Mouse (Mus musculus) left cerebral cortex, adult 9 months (tissue): ENCODE measurements at regions not wholly inside any gene's neighbourhood (a gene's known extent, or its start where the extent isn't known, plus 50 kb on each side); places are given as distances from the start of the nearest gene placed in this dataset.
"Not testable (repeated sequence)": the region's sequence is repeated elsewhere in the genome, so short reads cannot be mapped to it uniquely, and the experiment has no call there.

Experiments used
- DNase-seq, 2 experiments: peaks; one replicate each; pipeline ENCODE4 v3.0.0; 2022; ENCODE audit warnings: low spot score in 2 of 2

DNA sequence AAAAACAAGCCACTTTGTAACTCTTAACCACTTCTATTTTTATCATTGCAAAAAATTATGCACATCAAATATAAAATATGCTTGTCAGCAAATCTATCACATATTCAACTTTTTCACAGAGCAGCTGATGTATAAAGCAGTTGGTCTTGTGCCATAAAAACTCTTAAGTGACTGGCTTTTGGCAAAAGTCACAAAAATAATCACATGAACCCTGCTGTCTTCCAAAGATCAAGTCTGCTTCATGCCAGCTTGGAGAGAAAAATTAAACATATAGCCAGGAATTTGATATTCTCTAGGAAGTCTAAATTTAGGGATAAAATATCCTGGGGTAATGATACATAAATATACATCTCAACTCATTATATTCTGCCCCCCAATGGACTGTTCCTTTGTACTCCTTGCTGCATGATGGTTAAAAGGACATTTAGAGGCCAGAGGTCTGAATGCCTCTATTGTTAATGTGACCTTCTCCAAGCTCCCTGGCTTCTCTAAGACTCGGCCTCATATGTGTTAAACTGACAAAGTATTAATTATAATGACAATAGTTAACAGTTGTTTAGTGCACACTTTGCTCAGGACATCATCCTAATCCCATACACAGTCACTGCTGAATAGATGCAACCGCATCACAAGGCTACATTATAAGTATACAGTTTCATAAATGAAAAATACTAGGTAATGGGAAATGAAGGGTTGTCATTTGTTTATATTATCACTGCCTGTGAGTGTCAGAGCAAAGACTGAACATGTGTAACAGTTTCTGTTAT lies 422.9 kb upstream of the Hs3st1 start:
- no peak for DNase-seq

DNA sequence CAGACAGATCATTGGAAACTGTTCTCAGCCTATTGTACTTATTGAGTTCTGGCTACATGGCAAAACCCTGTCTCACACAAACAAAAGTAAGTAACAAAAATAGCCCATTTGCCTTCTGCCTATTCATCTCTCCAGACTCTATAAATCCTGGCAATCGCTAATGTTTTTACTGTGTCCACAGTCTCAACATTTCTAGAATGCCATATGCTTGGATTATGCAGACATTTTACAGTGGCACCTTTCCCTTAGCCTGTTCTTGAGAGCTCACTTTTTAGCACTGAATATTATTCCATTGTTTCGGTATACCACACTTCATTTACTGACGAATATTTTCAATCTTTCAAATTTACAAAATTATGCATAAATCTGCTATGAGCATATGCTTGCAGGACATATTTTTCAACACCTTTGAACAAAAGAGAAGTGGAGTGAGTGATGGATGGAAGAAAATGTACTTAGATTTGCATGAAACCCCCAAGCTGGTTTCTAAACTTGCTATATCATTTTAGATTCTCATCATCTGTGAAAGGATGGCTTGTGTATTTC lies 381.5 kb upstream of the Hs3st1 start:
- no peak for DNase-seq

DNA sequence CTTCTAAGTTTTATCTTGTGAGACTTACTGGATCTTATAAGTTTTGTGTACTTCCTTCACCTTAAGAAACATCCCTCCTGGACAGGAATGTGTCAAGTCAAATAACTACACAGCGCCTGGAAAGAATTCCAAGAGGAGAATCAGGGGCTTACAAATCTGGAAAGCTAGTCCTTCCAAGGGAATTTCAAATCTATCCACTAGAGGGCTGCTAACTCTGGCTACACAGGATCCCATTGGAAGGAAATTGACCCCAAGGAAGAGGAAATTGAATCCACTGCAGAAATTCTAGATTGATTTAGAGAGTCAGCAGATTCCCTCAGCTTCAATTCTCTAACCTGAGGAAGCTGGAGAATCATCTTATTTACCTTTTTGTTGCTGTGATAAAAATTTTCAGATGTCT lies 369.1 kb upstream of the Hs3st1 start:
- DNase-seq: no peak

DNA sequence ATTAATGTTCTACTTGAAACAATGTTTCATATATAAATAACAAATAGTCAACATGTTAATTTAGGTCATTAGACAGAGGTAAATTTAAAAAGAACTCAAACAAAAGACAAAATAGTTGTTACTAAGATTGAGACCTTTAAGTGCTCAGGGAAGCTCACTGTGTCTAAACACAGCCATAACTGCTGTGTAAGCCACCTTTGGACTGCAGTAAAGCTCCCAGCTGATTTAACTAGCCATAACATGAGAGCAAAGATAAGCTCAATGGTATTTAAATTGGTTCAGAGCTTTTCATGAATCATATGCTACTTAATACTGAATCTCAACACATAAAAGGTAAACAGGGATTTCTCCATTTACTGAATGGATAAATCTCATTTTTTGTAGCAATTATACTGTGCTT lies 361.6 kb upstream of the Hs3st1 start:
- DNase-seq: no peak

DNA sequence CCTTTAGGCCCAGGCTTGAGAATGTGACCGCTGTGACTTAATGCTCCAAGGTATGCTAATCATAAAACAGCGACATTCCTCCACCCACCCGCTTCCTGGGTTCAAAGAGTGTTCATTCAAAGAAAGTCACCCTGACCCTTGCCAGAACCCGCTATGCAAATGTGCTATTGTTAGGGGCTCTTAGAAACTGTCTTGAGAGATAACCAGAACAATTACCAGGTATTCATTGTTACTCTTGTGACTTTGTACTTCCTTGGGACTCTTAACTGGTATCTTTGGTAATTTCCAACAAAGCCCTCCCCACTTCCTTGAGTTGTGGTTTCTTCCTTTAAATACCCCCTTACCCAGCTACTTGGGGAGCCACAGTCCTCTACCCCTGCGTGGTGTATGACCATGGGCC lies 334.3 kb upstream of the Hs3st1 start:
- not testable (repeated sequence) for DNase-seq

DNA sequence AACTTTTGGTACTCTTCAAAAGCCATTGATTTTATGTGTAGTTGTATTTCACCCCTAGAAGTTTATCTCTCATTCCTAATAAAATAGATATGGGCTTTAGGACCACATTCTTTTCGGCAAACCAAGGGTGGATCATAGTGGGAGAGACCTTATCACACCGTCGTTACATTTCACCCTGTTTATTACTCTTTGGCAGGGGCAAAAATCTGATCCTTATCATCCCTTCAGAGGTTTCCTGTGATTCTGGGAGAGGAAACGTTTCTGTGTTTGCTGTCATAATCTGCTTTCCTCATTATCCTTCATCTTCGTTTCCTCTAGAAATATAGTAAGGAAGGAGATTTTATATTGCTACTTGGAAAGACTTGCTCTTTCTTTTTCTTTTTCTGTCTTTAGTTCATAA lies 290.0 kb upstream of the Hs3st1 start:
- no peak for DNase-seq

DNA sequence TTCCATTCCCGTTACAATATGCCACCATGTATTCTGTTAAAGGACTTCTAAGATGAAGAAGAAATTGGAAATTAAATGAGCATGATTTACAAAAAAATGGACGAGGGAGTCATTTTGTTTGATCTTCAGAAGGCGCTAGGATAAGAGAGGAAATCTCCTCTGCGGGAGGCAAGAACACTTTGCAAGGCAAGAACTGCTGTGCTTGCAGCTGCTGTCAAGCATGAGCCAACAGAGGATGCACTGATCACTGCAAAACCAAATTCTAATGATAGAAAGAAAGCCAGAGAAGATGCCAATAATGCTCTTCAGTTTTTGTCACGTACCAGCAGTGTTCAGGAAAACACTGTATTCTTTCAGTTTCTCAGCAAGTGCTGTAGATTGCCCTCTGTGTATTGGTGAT lies 279.2 kb upstream of the Hs3st1 start:
- DNase-seq: no peak

DNA sequence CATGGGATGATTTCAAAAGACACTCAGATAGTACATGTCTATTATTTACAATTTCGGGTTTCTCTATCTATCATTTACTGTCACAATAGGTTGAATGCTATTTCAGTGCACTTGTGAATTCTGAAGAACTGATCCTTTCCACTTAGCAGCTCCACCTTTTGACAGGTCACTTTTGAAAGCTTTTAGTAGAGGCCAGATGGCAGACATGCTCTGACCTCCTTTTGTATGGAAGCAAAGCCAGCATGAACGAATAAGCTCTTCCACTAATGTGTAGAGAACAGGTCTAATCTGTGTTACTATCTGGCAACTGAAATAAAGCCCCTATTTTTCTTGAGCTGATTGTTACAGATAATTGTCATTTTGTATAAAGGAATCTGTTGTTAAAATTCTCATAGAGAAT lies 278.4 kb upstream of the Hs3st1 start:
- no peak for DNase-seq

DNA sequence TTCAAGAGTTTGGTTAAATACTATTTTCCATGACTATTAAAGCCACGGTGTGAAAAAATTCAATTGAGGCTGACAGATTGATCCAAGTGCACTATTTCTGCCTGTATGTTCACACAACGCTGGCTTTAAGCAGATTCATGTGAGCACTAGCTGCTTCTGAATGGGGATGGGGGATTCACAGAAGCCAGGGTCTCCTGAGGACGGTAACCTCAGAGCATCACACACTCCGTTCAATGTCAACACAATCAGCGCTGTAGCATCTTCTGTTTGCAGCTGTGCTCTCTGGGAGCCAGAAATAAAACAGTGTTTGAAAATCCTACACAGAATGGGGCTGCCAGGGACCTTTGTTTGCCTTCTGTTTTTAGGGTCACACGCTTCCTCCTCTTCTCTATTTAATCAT lies 275.0 kb upstream of the Hs3st1 start:
- DNase-seq: no peak

DNA sequence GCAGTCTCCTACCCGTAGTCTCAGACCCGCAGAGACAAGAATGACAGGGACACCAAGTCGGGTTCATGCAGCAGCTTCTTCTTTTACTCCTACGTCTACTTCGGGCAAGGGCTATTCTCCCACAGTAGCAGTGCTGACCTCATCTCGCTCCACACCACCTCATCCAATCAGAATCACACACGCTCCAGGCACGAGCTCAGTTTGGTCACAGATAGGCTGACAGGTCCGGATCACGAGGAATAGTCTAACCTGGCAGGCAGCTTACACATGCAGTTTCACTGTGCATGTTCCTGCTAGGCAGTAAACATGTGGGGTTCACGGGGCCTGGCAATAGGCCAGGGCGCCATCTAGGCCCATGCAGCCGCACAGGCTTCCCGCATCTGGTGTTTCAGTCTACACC lies 260.7 kb upstream of the Hs3st1 start:
- DNase-seq: no peak

DNA sequence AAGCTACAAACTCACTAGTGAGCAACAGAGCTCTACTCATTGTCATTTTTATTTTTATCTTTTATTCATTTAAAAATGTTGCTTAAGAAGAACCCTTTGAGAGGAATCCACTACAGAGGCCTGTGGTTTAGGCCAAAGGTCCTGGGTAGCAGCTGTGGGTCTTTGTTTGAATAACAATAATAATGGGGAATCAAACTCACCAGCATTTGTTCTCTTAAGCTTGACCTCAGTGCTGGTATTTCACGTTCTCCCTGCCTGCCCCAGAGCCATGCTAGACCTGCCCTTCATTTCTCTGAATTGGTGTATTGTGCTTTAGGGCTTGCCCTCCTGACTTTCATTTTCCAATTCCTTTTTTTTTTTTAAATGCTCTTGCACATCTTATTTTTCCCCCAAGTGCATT lies 232.8 kb upstream of the Hs3st1 start:
- DNase-seq: no peak

DNA sequence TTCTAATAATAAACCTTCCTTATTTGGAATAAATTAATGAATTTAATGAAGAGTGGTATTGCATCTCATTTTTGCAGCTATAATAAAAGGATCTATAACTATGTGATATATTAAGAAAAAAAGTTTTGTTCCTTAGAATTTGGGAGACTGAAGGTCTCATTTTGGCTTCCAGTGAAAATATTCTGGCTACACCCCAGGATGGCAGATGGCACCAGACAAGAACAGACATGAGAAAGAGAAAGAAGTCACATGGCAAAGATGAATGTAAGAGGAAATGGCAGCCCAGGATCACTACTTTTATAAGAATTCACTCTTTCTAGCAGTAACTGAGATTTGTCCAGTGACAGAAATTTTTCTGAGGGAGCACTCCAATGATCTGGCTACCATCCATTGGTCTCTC lies 209.1 kb upstream of the Hs3st1 start:
- no peak for DNase-seq

DNA sequence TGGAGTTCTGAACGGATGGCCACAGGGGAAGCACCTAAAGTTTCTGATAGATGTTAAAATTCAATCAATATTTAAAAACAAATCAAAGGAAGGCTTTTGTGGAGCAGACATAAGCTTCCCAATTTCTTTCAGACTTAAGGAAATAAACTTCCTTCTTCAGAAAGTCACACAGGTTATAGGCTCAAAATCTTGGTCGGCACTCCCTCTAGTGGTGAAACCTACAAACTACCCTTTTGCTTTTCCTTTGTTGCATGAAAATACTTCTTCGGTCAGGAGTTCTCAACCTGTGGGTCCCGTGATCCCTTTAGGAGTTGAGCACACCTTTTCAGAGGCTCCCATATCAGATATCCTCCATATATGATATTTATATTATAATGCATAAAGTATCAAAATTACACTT lies 205.7 kb upstream of the Hs3st1 start:
- peak in 1 of 2 experiments; percentile 50 for DNase-seq

DNA sequence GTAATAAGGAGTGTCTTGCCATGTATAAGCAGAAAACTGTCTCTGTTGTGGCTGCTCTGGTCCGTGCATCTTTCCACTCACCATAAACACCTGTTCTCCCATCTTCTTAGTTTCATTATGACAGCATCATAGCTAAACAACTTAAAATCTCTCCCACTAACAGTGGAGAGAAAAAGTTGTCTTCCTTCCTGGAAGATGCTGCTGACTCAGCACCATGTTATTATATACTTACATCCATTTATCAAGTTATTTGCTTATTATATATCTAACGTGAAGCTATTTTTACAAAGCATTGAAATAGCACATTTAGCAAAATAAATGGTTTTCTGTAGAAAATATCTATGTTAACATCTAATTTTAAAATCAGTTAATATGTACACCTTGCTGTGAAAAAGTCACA lies 180.3 kb upstream of the Hs3st1 start:
- DNase-seq: no peak

DNA sequence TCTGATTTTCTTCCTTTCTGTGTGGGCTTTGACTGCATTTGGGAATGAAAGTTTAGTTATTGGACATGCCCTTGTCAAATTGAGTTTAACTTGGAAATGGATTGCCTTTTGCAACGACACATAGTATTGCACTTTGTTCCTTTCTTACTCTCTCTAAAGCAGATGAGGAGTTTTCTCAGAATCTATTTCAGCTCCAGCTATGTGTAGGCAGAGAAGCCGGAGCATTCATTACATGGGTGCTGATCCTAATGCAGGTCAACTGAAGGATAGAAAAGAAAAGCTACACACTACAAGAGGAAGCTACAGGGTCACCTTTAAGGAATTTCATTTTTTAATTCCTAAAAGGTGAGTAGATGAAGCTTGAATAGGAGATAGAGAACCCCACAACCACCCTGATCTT lies 176.6 kb upstream of the Hs3st1 start:
- no peak for DNase-seq

DNA sequence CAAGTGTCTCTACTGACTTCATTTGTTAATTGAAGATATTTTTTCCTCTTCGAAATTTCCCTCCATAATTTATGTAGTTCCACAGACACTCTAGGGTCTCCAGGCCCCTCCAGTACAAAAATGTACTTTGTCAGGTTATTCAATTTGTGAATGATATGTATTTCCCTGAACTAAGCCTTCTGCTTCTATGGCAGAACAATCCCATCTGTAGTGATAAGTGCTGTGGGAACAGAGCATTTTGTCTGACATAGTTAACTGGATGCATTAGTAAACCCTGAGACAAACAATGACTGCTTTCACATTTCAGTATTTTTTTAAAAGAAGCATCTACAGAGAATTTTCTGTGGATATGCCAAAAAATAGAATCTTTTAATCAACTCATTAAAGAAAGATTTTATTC lies 154.1 kb upstream of the Hs3st1 start:
- DNase-seq: no peak

DNA sequence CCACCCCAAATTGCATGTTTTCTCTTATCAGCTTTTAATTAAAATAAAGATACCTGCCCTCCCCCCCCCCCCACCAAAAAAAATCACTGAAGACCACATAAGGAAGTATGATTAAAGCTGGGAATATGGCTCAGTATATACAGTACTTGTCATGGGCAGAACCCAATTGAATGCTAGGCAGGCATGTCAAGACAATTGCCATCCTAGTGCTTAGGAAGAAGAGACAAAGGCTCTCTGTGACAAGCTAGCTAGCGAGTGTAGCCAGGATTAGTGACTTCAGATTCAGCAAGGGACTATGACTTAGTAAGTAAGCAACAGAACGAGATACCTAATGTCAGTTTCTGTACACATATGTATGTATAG lies 116.4 kb upstream of the Hs3st1 start:
- no peak for DNase-seq

DNA sequence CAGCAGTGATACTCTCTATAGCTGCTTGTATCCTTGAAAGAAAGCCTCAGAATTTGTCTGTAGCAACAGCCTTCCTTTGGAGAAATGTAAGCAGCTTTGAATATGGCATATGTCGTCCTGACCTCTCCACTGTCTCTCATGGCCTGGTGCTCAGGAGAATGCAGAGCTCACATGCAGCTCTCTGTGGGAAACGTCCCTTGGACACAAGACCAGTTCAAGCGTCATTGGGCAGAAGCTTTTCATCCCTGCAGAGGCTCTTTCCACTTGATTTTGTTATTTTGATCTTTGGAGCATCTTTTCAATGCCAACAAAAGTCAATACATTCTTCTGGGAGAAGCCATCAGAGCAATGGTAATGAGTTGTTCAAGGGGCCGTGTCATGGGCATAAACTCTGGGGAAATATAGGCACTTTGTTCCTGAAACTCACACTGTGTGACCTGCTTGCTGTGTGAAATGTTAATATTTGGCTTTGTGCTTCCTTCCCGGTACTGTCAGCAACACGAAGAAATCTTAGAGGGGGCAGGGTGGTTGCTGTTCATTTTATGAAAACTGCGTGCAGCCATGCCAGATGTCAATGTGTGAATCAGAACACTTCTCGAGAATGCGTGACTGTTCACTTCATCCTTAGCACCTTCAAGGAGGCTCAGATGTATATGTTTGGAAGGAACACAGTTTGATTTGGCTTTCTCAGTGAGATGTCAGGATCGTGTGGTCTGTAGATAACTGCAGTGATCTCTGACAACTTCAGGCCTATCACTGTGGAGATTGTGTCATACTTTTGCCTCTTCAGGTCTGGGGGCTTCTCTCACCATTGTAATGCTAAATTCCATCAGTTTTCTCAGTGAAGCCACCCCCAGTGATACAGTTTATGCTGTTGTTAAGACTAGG lies 115.8 kb upstream of the Hs3st1 start:
- DNase-seq: no peak

DNA sequence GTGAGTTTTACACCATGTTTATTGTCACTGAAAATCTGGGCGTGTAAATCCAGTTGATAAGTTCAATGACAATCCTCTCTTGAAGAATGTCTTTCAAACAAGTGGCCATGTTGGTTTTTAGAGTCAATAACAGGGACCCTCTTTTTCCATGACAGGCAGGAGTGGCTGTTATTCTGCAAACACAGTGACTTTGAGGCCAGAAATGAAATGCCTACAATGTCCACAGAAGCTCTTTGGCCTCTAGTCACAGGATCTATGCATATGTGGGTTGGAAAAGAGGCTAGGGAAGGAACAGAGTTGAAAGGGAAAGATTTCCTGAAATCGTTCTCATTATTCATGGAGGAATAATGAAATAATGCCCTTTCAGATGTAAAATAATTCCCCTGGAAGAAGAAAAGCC lies 101.9 kb upstream of the Hs3st1 start:
- DNase-seq: no peak

DNA sequence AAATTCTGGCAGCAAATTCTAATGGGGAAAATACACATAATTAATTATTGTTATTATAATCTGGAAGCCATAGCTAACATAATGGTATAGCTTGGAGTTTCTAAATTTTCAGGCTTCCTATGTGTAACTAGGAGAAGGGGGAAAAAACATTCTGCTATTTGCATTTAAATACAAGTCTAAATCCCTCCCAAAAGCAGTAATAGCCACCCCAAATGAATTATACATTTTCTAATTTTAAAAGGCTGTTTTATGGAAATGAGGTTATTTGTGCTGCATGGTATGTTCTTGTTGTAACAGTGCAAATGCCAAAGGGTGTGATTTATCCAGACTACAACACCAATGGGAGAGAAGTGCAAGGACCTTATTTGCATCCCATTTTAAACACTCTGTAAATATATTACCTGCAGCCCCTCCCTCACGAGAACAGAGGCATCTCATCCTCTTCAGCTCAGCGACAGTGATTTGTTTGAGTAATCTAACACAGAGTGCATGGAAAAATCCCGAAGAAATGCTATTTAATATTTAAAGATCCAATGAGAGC lies 101.4 kb upstream of the Hs3st1 start:
- DNase-seq: no peak

DNA sequence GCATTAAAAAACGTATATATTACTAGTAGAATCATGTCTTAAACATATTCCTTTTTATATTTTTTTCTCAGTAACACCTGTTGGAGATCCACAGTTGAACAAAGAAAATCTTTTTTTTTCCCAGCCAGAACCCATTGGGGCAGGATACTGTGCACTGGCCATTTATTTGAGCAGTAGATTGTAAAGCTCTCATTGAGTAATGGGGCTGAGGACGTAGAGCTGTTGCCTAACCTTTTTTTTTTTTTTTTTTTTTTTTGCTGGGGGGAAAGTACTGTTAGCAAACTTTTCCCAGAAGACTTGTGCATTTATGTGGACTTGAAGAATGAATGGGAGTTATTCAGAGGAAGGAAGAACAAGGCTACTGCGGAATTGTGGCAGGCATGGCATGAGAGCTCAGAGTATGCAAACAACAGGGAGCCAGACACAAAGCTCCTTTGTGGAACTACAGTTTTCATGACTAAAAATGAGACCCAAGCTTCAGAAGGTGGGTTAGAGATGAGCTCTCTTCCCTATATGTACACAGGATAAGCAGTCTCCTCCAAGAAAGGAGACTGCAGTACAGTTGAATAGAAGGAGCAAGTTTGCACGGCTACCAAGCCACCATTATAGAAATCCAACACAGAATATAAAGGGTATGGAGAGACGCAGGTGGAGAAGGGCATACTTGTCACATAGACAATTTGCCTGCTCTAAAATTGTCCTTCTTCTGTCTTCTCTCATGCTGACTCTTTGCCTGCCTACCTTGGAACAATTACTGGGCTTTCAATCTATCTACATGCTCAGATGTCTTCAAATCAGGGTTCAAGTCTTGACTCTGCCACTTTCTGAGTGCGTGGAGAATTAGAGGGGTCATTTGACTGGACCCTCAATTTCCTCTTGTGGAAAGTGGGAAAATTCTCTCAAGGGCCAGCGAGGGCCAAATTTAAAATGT lies 100.7 kb upstream of the Hs3st1 start:
- DNase-seq: no peak

DNA sequence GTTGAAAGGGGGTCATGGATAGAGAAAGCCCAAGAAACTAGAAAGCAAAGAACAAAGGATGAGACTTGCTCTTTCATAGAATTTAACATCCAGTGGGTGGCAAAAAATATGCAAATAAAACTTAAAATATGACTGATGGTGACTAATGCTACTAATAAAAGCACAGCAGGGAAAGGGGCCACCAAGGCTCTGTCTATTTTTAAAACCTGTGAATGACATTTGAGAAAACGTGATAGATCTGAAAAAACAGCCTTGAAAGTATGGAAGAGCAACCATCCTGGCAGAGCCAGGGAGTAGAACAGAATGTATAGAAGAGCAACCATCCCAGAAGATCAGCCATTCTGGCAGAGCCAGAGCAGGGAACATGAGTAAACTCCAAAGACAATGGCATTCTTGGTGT lies 91.9 kb upstream of the Hs3st1 start:
- DNase-seq: no peak
